Mouse (Mus musculus) MEL (cell line): ENCODE measurements at regions not wholly inside any gene's neighbourhood (a gene's known extent, or its start where the extent isn't known, plus 50 kb on each side); places are given as distances from the start of the nearest gene placed in this dataset.

Experiments
- DNase-seq: peaks from one replicate; pipeline ENCODE4 v3.0.0; 2011; ENCODE audit warnings: low read depth, low spot score
- H3K27ac ChIP-seq: 2 replicates; pipeline ENCODE4 v1.5.1; 2012; ENCODE audit warnings: low read depth, mild to moderate bottlenecking, control low read depth, low read length, moderate library complexity; ENCODE audit not compliant: control insufficient read depth
- H3K27me3 ChIP-seq, 2 experiments: fragments of 150-350 bp in 1 of 2; sonication (generic) in 1 of 2; 2 replicates each; pipeline ENCODE4 v1.6.1; 2012; ENCODE audit warnings: low read length in 2 of 2, mild to moderate bottlenecking in 2 of 2, improper control_type of control experiment in 1 of 2, moderate library complexity in 1 of 2; ENCODE audit not compliant: insufficient read depth in 2 of 2, control insufficient read depth in 1 of 2
- H3K36me3 ChIP-seq, 2 experiments: 2 replicates each; pipeline ENCODE4 v1.6.1; 2012 to 2014; ENCODE audit warnings: low read length in 2 of 2, improper control_type of control experiment in 1 of 2, inconsistent platforms in 1 of 2, mild to moderate bottlenecking in 1 of 2; ENCODE audit not compliant: insufficient read depth in 2 of 2, control insufficient read depth in 1 of 2
- H3K4me1 ChIP-seq, 2 experiments: fragments of 150-350 bp in 1 of 2; sonication (generic) in 1 of 2; 2 replicates each; pipeline ENCODE4 v1.6.1; 2012; ENCODE audit warnings: low read length in 2 of 2, improper control_type of control experiment in 1 of 2, mild to moderate bottlenecking in 1 of 2; ENCODE audit not compliant: insufficient read depth in 2 of 2, control insufficient read depth in 1 of 2
- H3K4me3 ChIP-seq, 2 experiments: fragments of 150-350 bp in 1 of 2; sonication (generic) in 1 of 2; 2 replicates each; pipeline ENCODE4 v1.5.1; 2012; ENCODE audit warnings: low read depth in 2 of 2, low read length in 2 of 2, mild to moderate bottlenecking in 2 of 2, moderate library complexity in 2 of 2, control low read depth in 1 of 2, improper control_type of control experiment in 1 of 2; ENCODE audit not compliant: control insufficient read depth in 1 of 2, insufficient read depth in 1 of 2
- H3K79me2 ChIP-seq: 2 replicates; pipeline ENCODE4 v1.6.1; 2012; ENCODE audit warnings: mild to moderate bottlenecking, low read length, moderate library complexity; ENCODE audit not compliant: control insufficient read depth, poor library complexity, insufficient read depth
- H3K9ac ChIP-seq: 2 replicates; pipeline ENCODE4 v1.6.1; 2012; ENCODE audit warnings: low read depth, mild to moderate bottlenecking, control low read depth, low read length, moderate library complexity; ENCODE audit not compliant: control insufficient read depth, poor library complexity, severe bottlenecking
- H3K9me3 ChIP-seq: fragments of 150-350 bp; sonication (generic); replicated peaks from 2 replicates; pipeline ENCODE4 v1.6.1; 2012; ENCODE audit warnings: mild to moderate bottlenecking, low read length, improper control_type of control experiment, moderate library complexity; ENCODE audit not compliant: insufficient read depth
- CHD2 ChIP-seq: IDR thresholded peaks from 2 replicates; pipeline ENCODE4 v1.6.1; 2011; ENCODE audit warnings: low read length, improper control_type of control experiment
- CTCF ChIP-seq, 3 experiments: IDR thresholded peaks in 2 of 3; conservative IDR thresholded peaks in 1 of 3; 2 replicates each; pipeline ENCODE4 v1.5.1; 2011 to 2012; ENCODE audit warnings: low read length in 3 of 3, low read depth in 2 of 3, mild to moderate bottlenecking in 2 of 3, improper control_type of control experiment in 1 of 3, inconsistent platforms in 1 of 3, mixed read lengths in 1 of 3, moderate library complexity in 1 of 3; ENCODE audit not compliant: control insufficient read depth in 1 of 3, insufficient read depth in 1 of 3, poor library complexity in 1 of 3, severe bottlenecking in 1 of 3
- EP300 ChIP-seq, 2 experiments: IDR thresholded peaks; 2 replicates each; pipeline ENCODE4 v1.6.1; 2011; ENCODE audit warnings: improper control_type of control experiment in 2 of 2, low read length in 2 of 2, low read depth in 1 of 2, mild to moderate bottlenecking in 1 of 2
- HCFC1 ChIP-seq: IDR thresholded peaks from 2 replicates; pipeline ENCODE4 v1.6.1; 2012; ENCODE audit warnings: low read depth, mild to moderate bottlenecking, inconsistent platforms, low read length, improper control_type of control experiment, moderate library complexity
- MAFK ChIP-seq: IDR thresholded peaks from 2 replicates; pipeline ENCODE4 v1.6.1; 2011; ENCODE audit warnings: low read depth, mild to moderate bottlenecking, low read length, improper control_type of control experiment, borderline replicate concordance
- MAX ChIP-seq: IDR thresholded peaks from 2 replicates; pipeline ENCODE4 v1.6.1; 2011; ENCODE audit warnings: low read length, improper control_type of control experiment
- MAZ ChIP-seq: IDR thresholded peaks from 2 replicates; pipeline ENCODE4 v1.6.1; 2012; ENCODE audit warnings: low read depth, mild to moderate bottlenecking, inconsistent platforms, low read length, improper control_type of control experiment
- MEF2A ChIP-seq: IDR thresholded peaks from 2 replicates; pipeline ENCODE4 v1.6.1; 2014; ENCODE audit warnings: low read depth, mild to moderate bottlenecking, inconsistent platforms, low read length, improper control_type of control experiment; ENCODE audit not compliant: poor library complexity, insufficient replicate concordance, severe bottlenecking; ENCODE audit errors: extremely low read depth
- MYB ChIP-seq: IDR thresholded peaks from 2 replicates; pipeline ENCODE4 v1.6.1; 2011; ENCODE audit warnings: mild to moderate bottlenecking, low read depth, low read length, improper control_type of control experiment
- POLR2AphosphoS2 ChIP-seq: IDR thresholded peaks from 2 replicates; pipeline ENCODE4 v1.6.1; 2011; ENCODE audit warnings: low read length, improper control_type of control experiment
- RAD21 ChIP-seq: IDR thresholded peaks from 2 replicates; pipeline ENCODE4 v1.6.1; 2011; ENCODE audit warnings: mild to moderate bottlenecking, low read depth, low read length, improper control_type of control experiment
- SIN3A ChIP-seq: IDR thresholded peaks from 2 replicates; pipeline ENCODE4 v1.6.1; 2012; ENCODE audit warnings: low read length, improper control_type of control experiment, inconsistent platforms
- TAL1 ChIP-seq: IDR thresholded peaks from 2 replicates; pipeline ENCODE4 v1.6.1; 2012; ENCODE audit warnings: mild to moderate bottlenecking, inconsistent platforms, low read length, moderate library complexity, mixed read lengths
- TCF12 ChIP-seq: IDR thresholded peaks from 2 replicates; pipeline ENCODE4 v1.6.1; 2014; ENCODE audit warnings: low read depth, mild to moderate bottlenecking, inconsistent platforms, low read length, improper control_type of control experiment, moderate library complexity
- UBTF ChIP-seq: IDR thresholded peaks from 2 replicates; pipeline ENCODE4 v1.6.1; 2012; ENCODE audit warnings: low read depth, mild to moderate bottlenecking, inconsistent platforms, low read length, improper control_type of control experiment, moderate library complexity, borderline replicate concordance; ENCODE audit not compliant: insufficient read depth
- USF1 ChIP-seq: IDR thresholded peaks from 2 replicates; pipeline ENCODE4 v1.6.1; 2014; ENCODE audit warnings: low read depth, mild to moderate bottlenecking, inconsistent platforms, low read length, improper control_type of control experiment, moderate library complexity
- USF2 ChIP-seq, 2 experiments: IDR thresholded peaks; 2 replicates each; pipeline ENCODE4 v1.6.1; 2011 to 2012; ENCODE audit warnings: improper control_type of control experiment in 2 of 2, low read length in 2 of 2, borderline replicate concordance in 1 of 2, inconsistent platforms in 1 of 2, low read depth in 1 of 2, mild to moderate bottlenecking in 1 of 2; ENCODE audit not compliant: insufficient read depth in 1 of 2
- ZC3H11A ChIP-seq: IDR thresholded peaks from 2 replicates; pipeline ENCODE4 v1.6.1; 2012; ENCODE audit warnings: low read depth, mild to moderate bottlenecking, inconsistent platforms, low read length, improper control_type of control experiment
- ZKSCAN1 ChIP-seq: IDR thresholded peaks from 2 replicates; pipeline ENCODE4 v1.6.1; 2012; ENCODE audit warnings: low read depth, mild to moderate bottlenecking, inconsistent platforms, low read length, improper control_type of control experiment, moderate library complexity
- ZNF384 ChIP-seq: IDR thresholded peaks from 2 replicates; pipeline ENCODE4 v1.6.1; 2012; ENCODE audit warnings: low read depth, mild to moderate bottlenecking, inconsistent platforms, low read length, improper control_type of control experiment

DNA sequence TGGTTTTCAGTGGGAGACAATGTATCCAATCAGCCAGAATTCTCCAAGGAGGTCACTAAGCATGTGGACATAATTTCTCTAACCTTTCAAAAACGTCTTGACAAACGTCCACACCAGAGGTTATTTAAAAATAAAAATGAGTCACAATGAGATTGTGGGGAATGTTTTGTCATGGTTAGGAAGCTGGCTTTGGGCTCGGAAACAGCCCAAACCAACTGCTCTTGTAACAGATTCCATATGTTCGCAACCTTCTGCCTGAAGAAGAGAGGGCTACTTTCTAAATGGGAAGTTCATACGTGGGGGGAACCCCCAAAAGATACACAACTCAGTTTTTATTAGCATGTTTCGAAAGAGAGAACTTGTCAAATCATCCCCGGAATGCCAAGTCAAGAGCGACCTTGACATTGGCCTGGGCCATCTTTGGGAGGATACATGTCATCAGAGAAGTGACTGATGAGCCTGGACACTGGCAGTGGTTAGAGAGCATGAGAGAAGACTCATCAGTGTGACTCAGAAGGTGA, 111.6 kb upstream of the Pik3r1 start:
- no peaks in the 10 kb centered on the region for H3K9me3 ChIP-seq
- no peaks in the 10 kb centered on the region for H3K79me2 ChIP-seq
- no peaks in the 10 kb centered on the region for H3K36me3 ChIP-seq
- H3K4me1 ChIP-seq: no peaks in the 10 kb centered on the region
- H3K27me3 ChIP-seq: no peaks in the 10 kb centered on the region
- no peak overlapping the region for H3K27ac ChIP-seq
- no peak overlapping the region for H3K9ac ChIP-seq
- DNase-seq: no peak
- H3K4me3 ChIP-seq: no peak overlapping the region
- TF ChIP-seq ZC3H11A (no peak), MEF2A (no peak), HCFC1 (no peak), USF1 (no peak), RAD21 (no peak), MAX (no peak), CHD2 (no peak), MAZ (no peak), MYB (no peak), ZNF384 (no peak), SIN3A (no peak), MAFK (no peak), TCF12 (no peak), CTCF (IDR thresholded peaks at IDR 0.05 in 2 of 3, conservative IDR thresholded peaks at IDR 0.05 in 1 of 3; ENCODE audit: control insufficient read depth in 1 of 3, insufficient read depth in 1 of 3, low read depth in 2 of 3, low read length in 3 of 3, poor library complexity in 1 of 3, severe bottlenecking in 1 of 3) (no peak), USF2 (IDR thresholded peaks at IDR 0.05; ENCODE audit: borderline replicate concordance in 1 of 2, insufficient read depth in 1 of 2, low read depth in 1 of 2, low read length in 2 of 2) (no peak), EP300 (IDR thresholded peaks at IDR 0.05; ENCODE audit: low read depth in 1 of 2, low read length in 2 of 2) (no peak), POLR2AphosphoS2 (no peak), ZKSCAN1 (no peak), UBTF (no peak)
- TF ChIP-seq, all 39 proteins: peak for 0

DNA sequence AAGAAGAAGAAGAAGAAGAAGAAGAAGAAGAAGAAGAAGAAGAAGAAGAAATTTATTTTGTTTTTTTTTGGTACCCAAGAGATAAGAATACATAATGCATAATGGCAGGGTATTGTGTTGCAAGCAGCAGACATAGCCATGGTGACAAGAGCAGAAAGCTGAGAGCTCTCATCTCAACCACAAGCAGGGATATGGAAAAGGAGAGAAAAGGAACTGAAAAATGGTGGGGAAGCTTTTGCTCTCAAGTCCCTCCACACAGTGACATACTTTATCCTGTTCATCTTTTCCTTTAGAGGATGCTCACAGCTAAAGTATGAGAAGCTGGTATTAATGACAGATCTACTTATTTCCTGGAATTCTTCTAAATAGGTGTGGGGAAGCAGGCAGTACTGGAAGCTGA, 115.2 kb upstream of the Pik3r1 start:
- H3K9me3 ChIP-seq: no peaks in the 10 kb centered on the region
- H3K9ac ChIP-seq: no peak overlapping the region
- DNase-seq: no peak
- H3K79me2 ChIP-seq: no peaks in the 10 kb centered on the region
- no peak overlapping the region for H3K4me3 ChIP-seq
- no peaks in the 10 kb centered on the region for H3K36me3 ChIP-seq
- 0 out of 4 replicates have a peak, but pooled peaks cover 0 to 1% of the 10 kb centered on the region in 2 experiments for H3K27me3 ChIP-seq
- TF ChIP-seq TAL1: no peak
- H3K4me1 ChIP-seq: no peaks in the 10 kb centered on the region
- H3K27ac ChIP-seq: no peak overlapping the region
